11 mouse cellular contexts compared by ENCODE assay signal in the genomic region with DNA sequence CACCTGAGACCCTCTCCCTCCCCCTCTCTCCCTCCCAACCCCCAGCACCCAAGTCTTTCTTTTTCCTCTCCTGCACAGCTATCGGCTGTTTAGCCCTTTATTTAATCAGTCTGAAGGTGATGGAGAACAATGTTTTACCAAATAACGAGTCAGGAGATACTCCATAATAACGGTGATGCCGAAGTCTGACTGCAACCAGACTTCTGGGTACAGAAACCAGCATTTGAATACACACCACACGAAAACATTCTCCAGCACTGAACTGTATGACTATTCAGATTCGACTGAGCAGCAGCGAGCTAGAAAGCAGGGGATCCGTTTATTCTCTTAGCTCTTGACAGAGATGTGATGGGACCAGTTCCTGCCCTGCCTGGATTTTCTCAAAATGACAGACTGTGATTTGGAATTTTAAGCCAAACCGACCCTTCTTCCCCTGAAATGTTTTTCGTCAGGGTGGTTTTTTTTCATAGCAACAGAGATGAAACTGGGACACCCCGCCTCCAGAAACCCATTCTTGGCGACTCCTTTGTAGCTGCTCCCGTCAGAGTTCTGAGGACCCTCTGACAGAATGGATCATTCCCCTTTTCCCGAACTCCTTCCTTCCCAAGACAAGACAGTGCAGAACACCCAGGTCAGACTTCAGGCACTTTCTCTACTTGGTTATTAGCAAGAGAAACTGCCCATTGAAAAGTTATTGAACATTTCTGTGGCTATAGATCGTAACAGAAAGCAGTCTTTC.
"Had no signal": no experiment of that assay in that cellular context is flagged by ENCODE, and none has a peak within 500 bp of the region (broad histone marks: within the 10 kb centered on the region; RNA-seq: fewer than 3 reads in every experiment).

No protein-coding gene starts in this region.

- DNase-seq: kidney, adult 8-10 months; kidney, postnatal 25 days; lung, adult 2 months; midbrain, embryonic 14.5 days; thymus, adult 18-20 months; thymus, postnatal 36 days had no signal

- H3K27ac ChIP-seq: left cerebral cortex, adult 2 months; limb, embryonic 10.5 days; liver, embryonic 14.5 days; neural tube, embryonic 12.5 days had no signal

- H3K9me3 ChIP-seq: limb, embryonic 10.5 days; neural tube, embryonic 12.5 days had no signal

- H3K36me3 ChIP-seq: limb, embryonic 10.5 days; neural tube, embryonic 12.5 days had no signal

- ATAC-seq: lung, postnatal 0 days had no signal

- H3K4me2 ChIP-seq: neural tube, embryonic 12.5 days had no signal

- H3K9ac ChIP-seq: liver, embryonic 14.5 days; neural tube, embryonic 12.5 days had no signal

- H3K4me3 ChIP-seq: left cerebral cortex, adult 2 months; limb, embryonic 10.5 days; neural tube, embryonic 12.5 days had no signal

- H3K27me3 ChIP-seq: neural tube, embryonic 12.5 days had no signal
